Mouse (Mus musculus): ENCODE results near the gene Nsun7. TPM values are rescaled to one million over a fixed set of nuclear protein-coding genes. Genes with fewer than 3 reads are reported as not detected.

The Nsun7 gene
- polyA plus RNA-seq, 1 experiment from 2014 or later, result 1.8 TPM

DNA sequence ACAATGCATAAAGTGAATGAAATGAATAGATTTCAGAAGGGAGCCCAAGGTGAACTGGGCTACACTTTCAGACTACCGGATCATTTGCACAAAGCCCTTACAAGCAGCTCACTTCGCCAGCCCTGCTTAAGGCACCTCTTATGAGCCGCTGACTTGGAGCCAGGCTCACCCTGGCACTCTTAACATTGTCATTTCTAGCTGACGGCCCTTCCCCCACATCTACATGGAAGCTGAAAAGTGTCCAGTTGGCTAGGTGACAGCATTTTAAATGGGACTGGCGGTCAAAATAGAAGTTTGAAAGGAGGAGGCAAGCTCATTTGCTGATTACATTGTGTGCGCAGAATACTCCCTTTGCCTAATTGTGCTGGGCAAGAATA lies 78.3 kb downstream of the Nsun7 start:
- H3K9ac ChIP-seq, result no peak overlapping the region
- 31% methylated on average over 6 of the region's 6 CpGs for WGBS
- peak overlapping the region; percentile 86 for H3K4me2 ChIP-seq (replicated peaks)
- H3K4me3 ChIP-seq (replicated peaks), result peak overlapping the region; percentile 41
- H3K27ac ChIP-seq (replicated peaks), result no peak overlapping the region
- no peaks in the 10 kb centered on the region for H3K36me3 ChIP-seq
- H3K4me1 ChIP-seq, result peaks cover 18% of the 10 kb centered on the region
- H3K9me3 ChIP-seq (replicated peaks), result no peaks in the 10 kb centered on the region
- 0 out of 2 replicates have a peak, but pooled peaks have one; percentile 24 for ATAC-seq (ENCODE audit: insufficient number of reproducible peaks, low FRiP score, low TSS enrichment, low read depth)
- H3K27me3 ChIP-seq, result no peaks in the 10 kb centered on the region

DNA sequence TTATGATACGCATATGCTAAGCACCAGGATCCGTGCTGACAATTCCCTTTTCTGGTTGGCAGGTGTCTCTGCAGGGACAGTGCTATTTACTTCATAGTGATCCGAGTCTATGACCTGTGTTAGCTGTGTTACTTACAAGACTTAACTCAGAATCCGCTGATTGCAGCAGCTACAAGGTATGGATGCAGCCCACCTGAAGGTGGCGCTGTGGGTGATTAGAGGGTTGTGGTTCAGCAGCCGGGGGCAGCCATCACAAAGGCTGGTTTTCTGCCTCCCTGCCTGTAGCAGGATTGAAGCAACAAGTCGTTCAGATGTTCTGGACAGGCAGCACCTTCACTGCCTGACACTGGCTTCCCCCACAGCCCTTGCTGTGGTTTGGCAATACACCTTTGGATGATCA lies 78.9 kb downstream of the Nsun7 start:
- H3K4me2 ChIP-seq (replicated peaks), result no peak overlapping the region
- H3K36me3 ChIP-seq, result no peaks in the 10 kb centered on the region
- no peak overlapping the region for H3K4me3 ChIP-seq (replicated peaks)
- ATAC-seq (ENCODE audit: insufficient number of reproducible peaks, low FRiP score, low TSS enrichment, low read depth), result no peak
- H3K4me1 ChIP-seq, result peaks cover 18% of the 10 kb centered on the region
- H3K27ac ChIP-seq (replicated peaks), result no peak overlapping the region
- H3K27me3 ChIP-seq, result no peaks in the 10 kb centered on the region
- H3K9ac ChIP-seq, result no peak overlapping the region
- no peaks in the 10 kb centered on the region for H3K9me3 ChIP-seq (replicated peaks)
- 37% methylated on average over 7 of the region's 7 CpGs for WGBS

DNA sequence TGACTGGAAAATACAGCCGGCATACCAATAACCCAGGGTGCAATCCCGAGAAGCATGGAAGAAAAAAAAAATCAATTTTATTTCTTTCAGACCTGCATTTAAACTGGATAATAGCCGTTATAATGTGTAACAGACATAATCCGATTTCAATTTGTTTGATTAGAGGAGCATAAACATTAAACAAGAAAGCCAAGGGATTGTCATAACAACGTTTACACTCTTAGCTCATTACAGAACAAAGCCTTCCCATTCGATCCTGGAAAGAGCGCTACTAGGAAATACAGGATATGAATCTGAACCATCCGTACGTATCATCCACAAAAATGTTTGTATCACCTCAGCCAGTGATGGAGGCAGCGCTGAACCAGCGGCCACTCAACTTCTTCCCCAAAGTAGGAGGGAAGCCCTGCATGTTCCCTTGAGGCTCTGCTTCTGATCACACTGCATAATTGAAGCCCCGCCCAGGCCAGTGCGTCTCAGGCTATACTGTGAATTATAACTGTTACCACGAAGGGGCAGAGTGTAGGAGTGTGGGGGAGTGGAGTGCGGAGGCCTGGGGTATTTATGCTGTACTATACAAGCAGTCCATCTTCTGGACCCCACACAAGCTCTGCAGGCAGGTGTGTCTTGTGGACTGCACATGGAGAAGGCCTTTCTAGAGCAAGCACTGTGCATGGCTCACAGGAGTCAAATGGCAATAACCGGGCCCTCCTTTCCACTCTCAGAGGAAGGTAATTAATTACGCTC lies 80.8 kb downstream of the Nsun7 start:
- H3K4me3 ChIP-seq (replicated peaks), result no peak overlapping the region
- WGBS, result 50% methylated on average over 17 of the region's 17 CpGs
- no peak overlapping the region for H3K9ac ChIP-seq
- no peak overlapping the region for H3K4me2 ChIP-seq (replicated peaks)
- no peak overlapping the region for H3K27ac ChIP-seq (replicated peaks)
- ATAC-seq (ENCODE audit: insufficient number of reproducible peaks, low FRiP score, low TSS enrichment, low read depth), result no peak
- H3K36me3 ChIP-seq, result no peaks in the 10 kb centered on the region
- H3K4me1 ChIP-seq, result peaks cover 18% of the 10 kb centered on the region
- H3K9me3 ChIP-seq (replicated peaks), result no peaks in the 10 kb centered on the region
- H3K27me3 ChIP-seq, result no peaks in the 10 kb centered on the region

DNA sequence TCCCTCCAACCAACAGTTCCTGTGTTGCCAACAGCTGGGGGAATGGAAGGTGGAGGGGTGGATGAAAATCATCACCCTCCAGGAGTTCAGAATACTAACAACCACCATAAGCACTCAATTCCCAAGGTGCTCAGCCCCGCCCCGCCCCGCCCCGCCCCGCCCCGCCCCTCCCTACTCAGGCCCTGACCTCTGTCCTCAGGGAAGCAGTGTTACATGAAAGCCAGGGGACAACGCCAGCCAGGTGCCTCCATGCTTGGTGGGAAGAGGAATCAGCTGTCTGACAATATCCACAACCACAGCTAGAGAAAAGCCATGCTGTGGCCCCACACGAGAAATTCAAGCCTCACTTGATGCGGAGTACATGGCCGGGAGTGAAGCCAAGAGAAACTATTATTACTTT lies 82.2 kb downstream of the Nsun7 start:
- ATAC-seq (ENCODE audit: insufficient number of reproducible peaks, low FRiP score, low TSS enrichment, low read depth), result no peak
- Histone ChIP-seq H3K27ac (replicated peaks) (no peak overlapping the region), H3K4me2 (replicated peaks) (no peak overlapping the region), H3K9me3 (replicated peaks) (no peaks in the 10 kb centered on the region), H3K4me3 (replicated peaks) (no peak overlapping the region), H3K27me3 (no peaks in the 10 kb centered on the region), H3K36me3 (no peaks in the 10 kb centered on the region), H3K9ac (no peak overlapping the region), H3K4me1 (peaks cover 18% of the 10 kb centered on the region)
- 55% methylated on average over 10 of the region's 10 CpGs for WGBS

DNA sequence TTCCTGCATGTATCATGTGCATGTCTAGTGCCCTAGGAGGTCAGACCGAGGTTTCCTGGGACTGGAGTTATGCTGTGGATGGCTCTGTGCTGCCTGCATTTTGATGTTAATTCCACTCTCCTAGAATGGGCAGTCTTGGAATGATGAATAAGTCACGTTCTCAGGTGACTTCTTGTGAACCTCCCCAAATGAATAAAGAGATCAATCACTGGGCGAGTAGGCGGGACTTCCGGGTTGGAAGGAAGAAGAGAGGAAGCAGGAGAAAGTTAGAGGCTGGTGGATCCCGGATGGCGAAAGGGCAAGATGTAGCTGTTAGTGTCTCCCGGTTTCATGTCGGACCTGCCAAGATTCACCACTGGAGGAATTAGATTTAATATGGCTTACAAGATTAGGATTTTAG lies 82.6 kb downstream of the Nsun7 start:
- Histone ChIP-seq H3K4me2 (replicated peaks) (no peak overlapping the region), H3K27me3 (no peaks in the 10 kb centered on the region), H3K9ac (no peak overlapping the region), H3K4me1 (peaks cover 14% of the 10 kb centered on the region), H3K27ac (replicated peaks) (no peak overlapping the region), H3K9me3 (replicated peaks) (no peaks in the 10 kb centered on the region), H3K36me3 (no peaks in the 10 kb centered on the region), H3K4me3 (replicated peaks) (no peak overlapping the region)
- whole genome bisulfite sequencing, result 74% methylated on average over 9 of the region's 9 CpGs
- no peak for ATAC-seq (ENCODE audit: insufficient number of reproducible peaks, low FRiP score, low TSS enrichment, low read depth)

DNA sequence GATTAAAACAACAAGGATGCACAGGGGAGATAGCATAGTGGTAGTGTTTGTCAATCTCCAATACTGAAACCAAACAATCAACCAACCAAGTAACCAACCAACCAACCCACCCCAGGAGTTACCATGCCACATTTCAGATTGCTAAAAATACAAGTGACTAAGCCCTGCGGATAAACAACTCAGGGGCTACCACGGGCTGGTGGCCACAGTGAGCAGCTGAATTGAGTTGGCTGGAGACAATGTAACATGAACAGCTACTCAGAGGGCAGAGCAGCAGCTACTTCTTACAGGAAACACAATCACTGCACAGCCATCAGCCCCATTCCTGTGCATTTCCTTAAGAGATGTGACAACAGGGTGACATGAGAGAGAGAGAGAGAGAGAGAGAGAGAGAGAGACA lies 84.5 kb downstream of the Nsun7 start:
- Histone ChIP-seq H3K9me3 (replicated peaks) (no peaks in the 10 kb centered on the region), H3K27ac (replicated peaks) (no peak overlapping the region), H3K9ac (no peak overlapping the region), H3K4me2 (replicated peaks) (no peak overlapping the region), H3K4me1 (peaks cover 3% of the 10 kb centered on the region; the same call in 1 of the 2 replicates), H3K36me3 (no peaks in the 10 kb centered on the region), H3K4me3 (replicated peaks) (no peak overlapping the region), H3K27me3 (no peaks in the 10 kb centered on the region)
- ATAC-seq (ENCODE audit: insufficient number of reproducible peaks, low FRiP score, low TSS enrichment, low read depth), result no peak
- 61% methylated on average over 2 of the region's 2 CpGs for WGBS

DNA sequence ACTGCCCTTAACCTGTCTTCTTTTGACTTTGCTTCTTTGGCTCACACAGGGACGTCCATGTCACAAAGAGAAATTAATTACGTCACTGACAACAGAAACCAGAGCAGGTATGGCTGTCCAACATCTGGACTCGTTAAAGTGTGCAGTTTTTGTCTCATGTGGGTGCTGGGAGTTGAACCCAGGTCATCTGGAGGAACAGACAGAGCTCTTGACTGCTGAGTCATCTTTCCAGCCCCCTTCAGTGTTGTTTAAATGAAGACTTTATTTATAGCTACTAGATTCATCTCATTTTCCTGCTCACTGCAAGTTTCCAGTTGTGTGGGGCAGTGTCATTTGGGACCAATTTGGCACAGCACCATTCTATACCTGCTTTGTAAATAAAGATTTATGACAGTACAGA lies 85.4 kb downstream of the Nsun7 start:
- WGBS, result 55% methylated on average over 3 of the region's 3 CpGs
- Histone ChIP-seq H3K27me3 (no peaks in the 10 kb centered on the region), H3K9ac (no peak overlapping the region), H3K27ac (replicated peaks) (no peak overlapping the region), H3K4me3 (replicated peaks) (no peak overlapping the region), H3K9me3 (replicated peaks) (no peaks in the 10 kb centered on the region), H3K4me2 (replicated peaks) (no peak overlapping the region), H3K4me1 (peaks cover 3% of the 10 kb centered on the region; the same call in 1 of the 2 replicates), H3K36me3 (no peaks in the 10 kb centered on the region)
- no peak for ATAC-seq (ENCODE audit: insufficient number of reproducible peaks, low FRiP score, low TSS enrichment, low read depth)

DNA sequence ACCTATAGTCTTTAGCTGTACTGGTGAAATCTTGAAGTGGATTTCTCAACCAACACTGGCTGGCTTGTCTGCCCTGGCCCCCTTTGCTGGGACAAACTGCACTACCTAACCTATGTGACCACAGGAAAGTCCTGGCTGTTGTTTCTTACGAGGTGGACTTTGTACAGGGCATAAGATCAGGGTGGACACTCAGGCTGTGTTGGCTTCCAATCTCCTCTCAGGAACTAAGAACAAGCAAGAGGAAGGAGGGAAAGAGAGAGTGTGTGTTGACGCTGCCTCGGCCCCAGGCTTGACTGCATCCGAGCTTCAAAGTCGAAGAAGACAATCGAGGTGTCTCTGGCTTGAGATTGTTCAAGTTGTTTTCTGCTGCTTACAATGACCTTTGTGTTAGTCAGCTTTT lies 87.1 kb downstream of the Nsun7 start:
- no peak overlapping the region for H3K9ac ChIP-seq
- no peaks in the 10 kb centered on the region for H3K9me3 ChIP-seq (replicated peaks)
- no peak overlapping the region for H3K4me2 ChIP-seq (replicated peaks)
- WGBS, result 86% methylated on average over 6 of the region's 6 CpGs
- H3K4me3 ChIP-seq (replicated peaks), result no peak overlapping the region
- H3K27me3 ChIP-seq, result no peaks in the 10 kb centered on the region
- H3K27ac ChIP-seq (replicated peaks), result no peak overlapping the region
- H3K36me3 ChIP-seq, result no peaks in the 10 kb centered on the region
- no peak for ATAC-seq (ENCODE audit: insufficient number of reproducible peaks, low FRiP score, low TSS enrichment, low read depth)
- H3K4me1 ChIP-seq, result no peaks in the 10 kb centered on the region

Other genes starting within 250 kb of the Nsun7 start
- gene Rbm47, start 86.8 kb upstream of the Nsun7 start, polyA plus RNA-seq (2015; fragmentation: Nextera tagmentation; extraction: Ambion mirVana), result 10.6 and 14.0 TPM in 2 replicates